Comparison of ENCODE assay signal across 10 mouse cellular contexts in the genomic region with DNA sequence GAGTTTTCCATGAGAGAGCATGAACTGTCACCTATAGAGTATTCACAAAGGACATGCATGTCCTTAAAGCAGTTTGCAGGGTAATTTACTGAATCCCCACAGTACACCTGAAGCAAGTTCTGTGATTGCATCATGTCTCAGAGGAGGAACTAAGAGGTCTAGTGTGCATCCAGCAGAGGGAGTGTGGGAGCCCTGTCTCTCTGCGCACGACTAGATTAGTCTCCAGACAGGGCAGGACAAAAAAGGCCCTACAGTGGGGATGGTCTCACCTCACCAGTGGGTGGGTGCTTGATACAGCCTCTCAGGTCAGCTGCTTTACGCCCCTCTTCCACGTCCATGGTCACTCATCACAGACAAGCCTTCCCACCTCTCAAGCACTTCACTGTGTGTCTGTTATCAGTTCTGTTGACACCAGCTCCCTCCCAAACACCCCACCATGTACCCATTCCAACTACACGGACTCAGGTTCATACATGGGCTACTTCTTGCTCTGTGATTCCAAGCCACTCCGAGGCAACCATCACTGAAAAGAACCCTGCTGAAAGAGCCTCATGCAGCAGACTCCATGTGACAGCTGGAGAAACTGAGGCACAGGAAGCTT. TPM values are rescaled to one million over a fixed set of nuclear protein-coding genes. Genes with fewer than 3 reads are reported as not detected.
DNase-seq lines count a peak whose midpoint lies in the region; ATAC-seq and TF ChIP-seq lines count a peak whose summit lies in the region.
"Had no signal": no experiment of that assay in that cellular context is flagged by ENCODE, and none has a peak within 500 bp of the region (broad histone marks: within the 10 kb centered on the region; RNA-seq: fewer than 3 reads in every experiment).

No protein-coding gene starts in this region.

- H3K9ac ChIP-seq in forebrain, embryonic 15.5 days (replicated peaks), result no peak overlapping the region
- H3K9ac ChIP-seq in forebrain, embryonic 12.5 days, result no peak overlapping the region
- no peak overlapping the region for H3K9ac ChIP-seq in liver, embryonic 14.5 days (replicated peaks)
- H3K9ac ChIP-seq in liver, embryonic 12.5 days, result no peak overlapping the region

- no peaks in the 10 kb centered on the region for H3K27me3 ChIP-seq in forebrain, embryonic 15.5 days
- H3K27me3 ChIP-seq in forebrain, embryonic 12.5 days, result no peaks in the 10 kb centered on the region
- no peaks in the 10 kb centered on the region for H3K27me3 ChIP-seq in liver, embryonic 14.5 days (ENCODE audit: control insufficient read depth, insufficient read depth, low read length)
- peaks cover 13% of the 10 kb centered on the region; the same call in 1 of the 2 replicates for H3K27me3 ChIP-seq in liver, embryonic 12.5 days (replicated peaks)

- no peaks in the 10 kb centered on the region for H3K36me3 ChIP-seq in forebrain, embryonic 15.5 days
- no peaks in the 10 kb centered on the region for H3K36me3 ChIP-seq in forebrain, embryonic 12.5 days (replicated peaks)
- H3K36me3 ChIP-seq in liver, embryonic 14.5 days (replicated peaks; ENCODE audit: control insufficient read depth, insufficient read depth, low read depth), result no peaks in the 10 kb centered on the region
- no peaks in the 10 kb centered on the region for H3K36me3 ChIP-seq in liver, embryonic 12.5 days

- 63% methylated on average over 6 of the region's 6 CpGs for WGBS in forebrain, embryonic 15.5 days
- WGBS in forebrain, embryonic 12.5 days, result 60% methylated on average over 6 of the region's 6 CpGs
- 42% methylated on average over 6 of the region's 6 CpGs for WGBS in liver, embryonic 14.5 days (ENCODE audit: insufficient replicate concordance)
- WGBS in liver, embryonic 12.5 days (ENCODE audit: insufficient replicate concordance), result 44% methylated on average over 6 of the region's 6 CpGs

- no peaks in the 10 kb centered on the region for H3K9me3 ChIP-seq in forebrain, embryonic 15.5 days
- no peaks in the 10 kb centered on the region for H3K9me3 ChIP-seq in forebrain, embryonic 12.5 days
- H3K9me3 ChIP-seq in liver, embryonic 14.5 days (ENCODE audit: control insufficient read depth, low read length), result no peaks in the 10 kb centered on the region
- H3K9me3 ChIP-seq in liver, embryonic 12.5 days (replicated peaks), result no peaks in the 10 kb centered on the region

- H3K4me1 ChIP-seq in forebrain, embryonic 15.5 days, result peaks cover 5% of the 10 kb centered on the region
- H3K4me1 ChIP-seq in forebrain, embryonic 12.5 days, result peaks cover 5% of the 10 kb centered on the region
- no peaks in the 10 kb centered on the region for H3K4me1 ChIP-seq in liver, embryonic 14.5 days (replicated peaks; ENCODE audit: control insufficient read depth in 2 of 2, insufficient read depth in 2 of 2, low read length in 1 of 2)
- no peaks in the 10 kb centered on the region for H3K4me1 ChIP-seq in liver, embryonic 12.5 days

- ATAC-seq in forebrain, embryonic 15.5 days (replicated peaks), result 0 out of 2 replicates have a peak, but pooled peaks have one; percentile 35
- ATAC-seq in forebrain, embryonic 12.5 days (ENCODE audit: low FRiP score), result no peak
- no peak for ATAC-seq in liver, embryonic 14.5 days (ENCODE audit: insufficient read depth)
- no peak for ATAC-seq in liver, embryonic 12.5 days
- ATAC-seq in monocyte, adult 5-6 weeks (replicated peaks; ENCODE audit: insufficient number of reproducible peaks, low FRiP score, low TSS enrichment, poor library complexity, severe bottlenecking), result no peak

- no peak for TF ChIP-seq EP300 in liver, embryonic 14.5 days (IDR thresholded peaks at IDR 0.05; ENCODE audit: low read depth)

- DNase-seq in liver, embryonic 14.5 days (ENCODE audit: low read depth in 3 of 3, low spot score in 3 of 3), result no peak
- peak; percentile 67 for DNase-seq in MN1 (ENCODE audit: low spot score)
- DNase-seq in heart, postnatal 4 days, result peak; percentile 70
- DNase-seq in layer of hippocampus, postnatal 25 days (ENCODE audit: extremely low spot score in 1 of 2, low spot score in 1 of 2), result no peak

- no peak overlapping the region for H3K4me3 ChIP-seq in forebrain, embryonic 15.5 days
- H3K4me3 ChIP-seq in forebrain, embryonic 12.5 days (replicated peaks), result no peak overlapping the region
- H3K4me3 ChIP-seq in liver, embryonic 14.5 days (ENCODE audit: insufficient read depth in 1 of 2, low read depth in 2 of 2, low read length in 2 of 2), result no peak overlapping the region
- H3K4me3 ChIP-seq in liver, embryonic 12.5 days, result no peak overlapping the region
- H3K4me3 ChIP-seq: erythroblast, embryonic 14.5 days had no signal

- no peak overlapping the region for H3K4me2 ChIP-seq in forebrain, embryonic 15.5 days (replicated peaks)
- H3K4me2 ChIP-seq in forebrain, embryonic 12.5 days, result no peak overlapping the region
- H3K4me2 ChIP-seq in liver, embryonic 14.5 days (ENCODE audit: low read depth), result no peak overlapping the region
- H3K4me2 ChIP-seq in liver, embryonic 12.5 days, result no peak overlapping the region

- H3K27ac ChIP-seq in forebrain, embryonic 15.5 days (replicated peaks), result no peak overlapping the region
- no peak overlapping the region for H3K27ac ChIP-seq in forebrain, embryonic 12.5 days
- no peak overlapping the region for H3K27ac ChIP-seq in liver, embryonic 14.5 days
- H3K27ac ChIP-seq in liver, embryonic 12.5 days, result no peak overlapping the region

- peak; percentile 46 for TF ChIP-seq CTCF in liver, embryonic 14.5 days (IDR thresholded peaks at IDR 0.05; ENCODE audit: low read depth)

RNA-seq across cellular contexts. Expression of a gene that starts 25.7 kb away (rescaled TPM):
- not detected in 2 replicates for polyA plus RNA-seq in forebrain, embryonic 15.5 days (2015; fragmentation: Nextera tagmentation; extraction: Ambion mirVana)
- not detected in 2 replicates for polyA plus RNA-seq in forebrain, embryonic 12.5 days (2016; fragmentation: Nextera tagmentation; extraction: Ambion mirVana)
- polyA plus RNA-seq in liver, embryonic 14.5 days (2012; rRNA removed), result 0.31 and 0.40 TPM in 2 replicates
- polyA plus RNA-seq in liver, embryonic 14.5 days (2014; fragmentation: Nextera tagmentation; extraction: Ambion mirVana), result 0.08 and 0.25 TPM in 2 replicates
- polyA plus RNA-seq in liver, embryonic 12.5 days (2016; fragmentation: Nextera tagmentation; extraction: Ambion mirVana), result 0.14 and 0.25 TPM in 2 replicates
- under 1 TPM; 0.62 to 0.65 TPM for total RNA-seq in heart, postnatal 4 days (2021)
- not detected in 3 replicates for total RNA-seq in monocyte, adult 5-6 weeks (2017)
- total RNA-seq in layer of hippocampus, postnatal 25 days (2021), result not detected
- total RNA-seq: megakaryocyte progenitor cell, adult 5-6 weeks had no signal

RNA-seq across cellular contexts. Expression of a gene that starts 31.6 kb away (rescaled TPM):
- polyA plus RNA-seq in forebrain, embryonic 15.5 days (2015; fragmentation: Nextera tagmentation; extraction: Ambion mirVana), result 0.31 TPM in 1 of 2 replicates, not detected in the other
- not detected in 2 replicates for polyA plus RNA-seq in forebrain, embryonic 12.5 days (2016; fragmentation: Nextera tagmentation; extraction: Ambion mirVana)
- polyA plus RNA-seq in liver, embryonic 14.5 days (2012; rRNA removed), result 0.04 TPM in 1 of 2 replicates, not detected in the other
- polyA plus RNA-seq in liver, embryonic 14.5 days (2014; fragmentation: Nextera tagmentation; extraction: Ambion mirVana), result 0.21 TPM in 1 of 2 replicates, not detected in the other
- polyA plus RNA-seq in liver, embryonic 12.5 days (2016; fragmentation: Nextera tagmentation; extraction: Ambion mirVana), result 0.17 TPM in 1 of 2 replicates, not detected in the other
- total RNA-seq in heart, postnatal 4 days (2021), result 1,000 to 10,000 TPM; 6,207 to 7,219 TPM
- total RNA-seq in monocyte, adult 5-6 weeks (2017), result not detected in 3 replicates
- under 1 TPM in 1 of 2 experiments, not detected in 1; 0.52 TPM for total RNA-seq in layer of hippocampus, postnatal 25 days (2021)
- total RNA-seq: megakaryocyte progenitor cell, adult 5-6 weeks had no signal
- polyA plus RNA-seq: erythroblast, embryonic 14.5 days had no signal

Comparison
In these comparisons a context has a peak if more than half of its experiments do, and no peak if none do; other contexts are left out.
1. DNase-seq: peak in MN1 (single experiment) and heart, postnatal 4 days (single experiment); none in liver, embryonic 14.5 days (0 of 3) and layer of hippocampus, postnatal 25 days (0 of 2).